Mouse (Mus musculus): ENCODE data around the gene Pik3cb. TPM values are rescaled to one million over a fixed set of nuclear protein-coding genes. Genes with fewer than 3 reads are reported as not detected.

The Pik3cb gene
- 3.1 TPM in 2 replicates for polyA plus RNA-seq (2015; fragmentation: Nextera tagmentation; extraction: Ambion mirVana)

GRCm38 (mm10) chr9:99140063-99140882 lies at the start of gene Pik3cb:
TSS of gene Pik3cb (minus strand) at chr9:99140621.
- peak; percentile 95 for ATAC-seq (ENCODE audit: low FRiP score)

GRCm38 (mm10) chr9:99183043-99183670 lies 42.7 kb upstream of the Pik3cb start:
- H3K9me3 ChIP-seq (replicated peaks): no peaks in the 10 kb centered on the region
- H3K27me3 ChIP-seq (replicated peaks): no peaks in the 10 kb centered on the region
- 88% methylated on average over 8 of the region's 8 CpGs for WGBS
- no peak for ATAC-seq (ENCODE audit: low FRiP score)
- no peak overlapping the region for H3K9ac ChIP-seq (replicated peaks)
- H3K4me3 ChIP-seq (replicated peaks): no peak overlapping the region
- H3K27ac ChIP-seq (replicated peaks): no peak overlapping the region
- no peak overlapping the region for H3K4me2 ChIP-seq
- no peaks in the 10 kb centered on the region for H3K36me3 ChIP-seq
- H3K4me1 ChIP-seq: no peaks in the 10 kb centered on the region

More at GRCm38 (mm10) chr9:99140063-99140882, at the start of gene Pik3cb:
- peak within 1 kb of the TSS; percentile 96 for H3K27ac ChIP-seq (replicated peaks)
- H3K9ac ChIP-seq (replicated peaks): peak within 1 kb of the TSS; percentile 93
- H3K9me3 ChIP-seq (replicated peaks): no peaks in the 10 kb centered on the region
- no peaks in the 10 kb centered on the region for H3K27me3 ChIP-seq (replicated peaks)
- H3K4me1 ChIP-seq: peaks cover 27% of the 10 kb centered on the region
- H3K36me3 ChIP-seq: no peaks in the 10 kb centered on the region
- H3K4me3 ChIP-seq (replicated peaks): peak within 1 kb of the TSS; percentile 77
- WGBS: under 1% methylated on average over 70 of the region's 77 CpGs
- H3K4me2 ChIP-seq: peak within 1 kb of the TSS; percentile 75

- Histone ChIP-seq H3K36me3 (no peaks in the 10 kb centered on the region), H3K4me3 (replicated peaks) (no peak overlapping the region), H3K4me2 (no peak overlapping the region), H3K27me3 (replicated peaks) (no peaks in the 10 kb centered on the region), H3K4me1 (no peaks in the 10 kb centered on the region), H3K9ac (replicated peaks) (no peak overlapping the region), H3K27ac (replicated peaks) (no peak overlapping the region), H3K9me3 (replicated peaks) (no peaks in the 10 kb centered on the region)
- ATAC-seq (ENCODE audit: low FRiP score): no peak
- WGBS: 92% methylated on average over 7 of the region's 7 CpGs
Observed at GRCm38 (mm10) chr9:99182121-99182520, 41.7 kb upstream of the Pik3cb start.

GRCm38 (mm10) chr9:99180272-99180671 lies 39.9 kb upstream of the Pik3cb start:
- H3K4me2 ChIP-seq: no peak overlapping the region
- no peaks in the 10 kb centered on the region for H3K4me1 ChIP-seq
- no peak for ATAC-seq (ENCODE audit: low FRiP score)
- no peak overlapping the region for H3K9ac ChIP-seq (replicated peaks)
- H3K27ac ChIP-seq (replicated peaks): no peak overlapping the region
- no peaks in the 10 kb centered on the region for H3K36me3 ChIP-seq
- no peaks in the 10 kb centered on the region for H3K9me3 ChIP-seq (replicated peaks)
- H3K27me3 ChIP-seq (replicated peaks): no peaks in the 10 kb centered on the region
- WGBS: 50% methylated on average over 8 of the region's 8 CpGs
- no peak overlapping the region for H3K4me3 ChIP-seq (replicated peaks)

GRCm38 (mm10) chr9:99178736-99179135 lies 38.3 kb upstream of the Pik3cb start:
- H3K4me3 ChIP-seq (replicated peaks): no peak overlapping the region
- no peaks in the 10 kb centered on the region for H3K36me3 ChIP-seq
- H3K4me1 ChIP-seq: no peaks in the 10 kb centered on the region
- ATAC-seq (ENCODE audit: low FRiP score): no peak
- no peak overlapping the region for H3K27ac ChIP-seq (replicated peaks)
- no peak overlapping the region for H3K9ac ChIP-seq (replicated peaks)
- H3K27me3 ChIP-seq (replicated peaks): no peaks in the 10 kb centered on the region
- no peaks in the 10 kb centered on the region for H3K9me3 ChIP-seq (replicated peaks)
- 99% methylated on average over 3 of the region's 3 CpGs for WGBS
- no peak overlapping the region for H3K4me2 ChIP-seq

GRCm38 (mm10) chr9:99175774-99176173 lies 35.4 kb upstream of the Pik3cb start:
- Histone ChIP-seq H3K9me3 (replicated peaks) (no peaks in the 10 kb centered on the region), H3K36me3 (no peaks in the 10 kb centered on the region), H3K27me3 (replicated peaks) (no peaks in the 10 kb centered on the region), H3K9ac (replicated peaks) (no peak overlapping the region), H3K27ac (replicated peaks) (no peak overlapping the region), H3K4me1 (no peaks in the 10 kb centered on the region), H3K4me3 (replicated peaks) (no peak overlapping the region), H3K4me2 (no peak overlapping the region)
- WGBS: 94% methylated on average over 6 of the region's 6 CpGs
- no peak for ATAC-seq (ENCODE audit: low FRiP score)

- no peak overlapping the region for H3K4me2 ChIP-seq
- H3K27ac ChIP-seq (replicated peaks): no peak overlapping the region
- no peak overlapping the region for H3K4me3 ChIP-seq (replicated peaks)
- WGBS: 76% methylated on average over 2 of the region's 2 CpGs
- no peaks in the 10 kb centered on the region for H3K36me3 ChIP-seq
- no peak overlapping the region for H3K9ac ChIP-seq (replicated peaks)
- no peaks in the 10 kb centered on the region for H3K4me1 ChIP-seq
- no peaks in the 10 kb centered on the region for H3K9me3 ChIP-seq (replicated peaks)
- H3K27me3 ChIP-seq (replicated peaks): no peaks in the 10 kb centered on the region
- no peak for ATAC-seq (ENCODE audit: low FRiP score)
Observed at GRCm38 (mm10) chr9:99172811-99173210, 32.4 kb upstream of the Pik3cb start.

GRCm38 (mm10) chr9:99171186-99171585 lies 30.8 kb upstream of the Pik3cb start:
- ATAC-seq (ENCODE audit: low FRiP score): no peak
- no peaks in the 10 kb centered on the region for H3K4me1 ChIP-seq
- no peak overlapping the region for H3K4me3 ChIP-seq (replicated peaks)
- no peak overlapping the region for H3K4me2 ChIP-seq
- H3K9ac ChIP-seq (replicated peaks): no peak overlapping the region
- no peaks in the 10 kb centered on the region for H3K36me3 ChIP-seq
- H3K27ac ChIP-seq (replicated peaks): no peak overlapping the region
- WGBS: 59% methylated on average over 10 of the region's 10 CpGs
- H3K9me3 ChIP-seq (replicated peaks): no peaks in the 10 kb centered on the region
- no peaks in the 10 kb centered on the region for H3K27me3 ChIP-seq (replicated peaks)

GRCm38 (mm10) chr9:99169029-99169428 lies 28.6 kb upstream of the Pik3cb start:
- Histone ChIP-seq H3K4me1 (peaks cover under 1% of the 10 kb centered on the region; the same call in 1 of the 2 replicates), H3K4me3 (replicated peaks) (no peak overlapping the region), H3K36me3 (no peaks in the 10 kb centered on the region), H3K4me2 (no peak overlapping the region), H3K27me3 (replicated peaks) (no peaks in the 10 kb centered on the region), H3K27ac (replicated peaks) (no peak overlapping the region), H3K9ac (replicated peaks) (no peak overlapping the region), H3K9me3 (replicated peaks) (no peaks in the 10 kb centered on the region)
- 76% methylated on average over 4 of the region's 4 CpGs for WGBS
- no peak for ATAC-seq (ENCODE audit: low FRiP score)

GRCm38 (mm10) chr9:99166946-99167345 lies 26.5 kb upstream of the Pik3cb start:
- no peaks in the 10 kb centered on the region for H3K36me3 ChIP-seq
- no peaks in the 10 kb centered on the region for H3K27me3 ChIP-seq (replicated peaks)
- ATAC-seq (ENCODE audit: low FRiP score): no peak
- peaks cover 8% of the 10 kb centered on the region; the same call in 1 of the 2 replicates for H3K4me1 ChIP-seq
- H3K4me2 ChIP-seq: no peak overlapping the region
- no peak overlapping the region for H3K9ac ChIP-seq (replicated peaks)
- no peaks in the 10 kb centered on the region for H3K9me3 ChIP-seq (replicated peaks)
- H3K4me3 ChIP-seq (replicated peaks): no peak overlapping the region
- 68% methylated on average over 5 of the region's 5 CpGs for WGBS
- no peak overlapping the region for H3K27ac ChIP-seq (replicated peaks)

- WGBS: 85% methylated on average over 6 of the region's 6 CpGs
- H3K36me3 ChIP-seq: no peaks in the 10 kb centered on the region
- no peak overlapping the region for H3K27ac ChIP-seq (replicated peaks)
- H3K9me3 ChIP-seq (replicated peaks): no peaks in the 10 kb centered on the region
- H3K27me3 ChIP-seq (replicated peaks): no peaks in the 10 kb centered on the region
- H3K9ac ChIP-seq (replicated peaks): no peak overlapping the region
- peaks cover 8% of the 10 kb centered on the region; the same call in 1 of the 2 replicates for H3K4me1 ChIP-seq
- H3K4me2 ChIP-seq: no peak overlapping the region
- no peak for ATAC-seq (ENCODE audit: low FRiP score)
- H3K4me3 ChIP-seq (replicated peaks): no peak overlapping the region
Observed at GRCm38 (mm10) chr9:99165956-99166355, 25.5 kb upstream of the Pik3cb start.

- Histone ChIP-seq H3K27me3 (replicated peaks) (no peaks in the 10 kb centered on the region), H3K9me3 (replicated peaks) (no peaks in the 10 kb centered on the region), H3K4me3 (replicated peaks) (no peak overlapping the region), H3K4me2 (no peak overlapping the region), H3K27ac (replicated peaks) (no peak overlapping the region), H3K4me1 (peaks cover 8% of the 10 kb centered on the region; the same call in 1 of the 2 replicates), H3K36me3 (no peaks in the 10 kb centered on the region), H3K9ac (replicated peaks) (no peak overlapping the region)
- WGBS: 55% methylated on average over 3 of the region's 3 CpGs
- no peak for ATAC-seq (ENCODE audit: low FRiP score)
Observed at GRCm38 (mm10) chr9:99164664-99165226, 24.3 kb upstream of the Pik3cb start.
